Mouse (Mus musculus): ENCODE measurements around the gene Usp21.
"Not testable (repeated sequence)": the region's sequence is repeated elsewhere in the genome, so short reads cannot be mapped to it uniquely, and the experiment has no call there.

Gene Usp21

GRCm38 (mm10) chr1:171245353-171245752, 42.4 kb downstream of the Usp21 start:
- DNase-seq (ENCODE audit: low read depth, low spot score), result no peak

DNA sequence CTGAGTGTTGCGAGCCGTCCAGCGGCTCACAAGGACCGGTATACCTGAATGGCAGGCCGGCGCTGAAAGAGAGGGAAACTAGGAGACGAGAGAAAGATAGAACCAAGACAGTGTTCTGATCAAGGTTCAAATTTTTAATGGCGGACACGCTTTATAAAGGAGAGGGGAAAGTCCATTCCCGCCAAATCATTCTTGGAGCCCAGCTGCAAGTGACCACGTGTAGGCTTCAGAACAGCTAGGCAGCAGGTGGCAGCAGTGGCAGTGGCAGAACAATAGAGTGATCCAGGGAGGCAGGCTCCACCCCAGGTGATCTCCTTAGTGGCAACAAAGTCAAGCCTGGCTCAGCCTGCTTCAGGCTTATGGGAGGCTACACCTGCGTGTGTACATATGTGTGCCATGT, 45.8 kb downstream of the Usp21 start:
- not testable (repeated sequence) for DNase-seq (ENCODE audit: low read depth, low spot score)

DNA sequence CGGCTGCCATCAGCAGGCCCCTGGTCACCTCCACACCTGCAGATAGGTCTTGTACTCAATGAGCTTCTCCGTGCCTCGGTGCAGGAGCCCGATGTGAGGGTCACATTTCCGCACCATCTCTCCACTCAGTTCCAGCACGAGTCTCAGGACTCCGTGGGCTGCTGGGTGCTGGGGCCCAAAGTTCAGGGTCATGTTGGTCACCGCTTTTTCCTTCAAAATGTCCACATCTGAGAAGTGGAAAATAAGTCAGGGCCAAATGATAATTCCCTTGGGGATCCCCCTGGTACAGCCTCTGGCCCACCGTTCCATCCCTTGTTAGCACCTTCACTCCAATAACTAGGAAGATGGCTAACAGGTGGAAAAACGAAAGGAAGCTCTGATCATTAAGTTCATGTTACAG, 46.9 kb downstream of the Usp21 start:
- no peak for DNase-seq (ENCODE audit: low read depth, low spot score)

DNA sequence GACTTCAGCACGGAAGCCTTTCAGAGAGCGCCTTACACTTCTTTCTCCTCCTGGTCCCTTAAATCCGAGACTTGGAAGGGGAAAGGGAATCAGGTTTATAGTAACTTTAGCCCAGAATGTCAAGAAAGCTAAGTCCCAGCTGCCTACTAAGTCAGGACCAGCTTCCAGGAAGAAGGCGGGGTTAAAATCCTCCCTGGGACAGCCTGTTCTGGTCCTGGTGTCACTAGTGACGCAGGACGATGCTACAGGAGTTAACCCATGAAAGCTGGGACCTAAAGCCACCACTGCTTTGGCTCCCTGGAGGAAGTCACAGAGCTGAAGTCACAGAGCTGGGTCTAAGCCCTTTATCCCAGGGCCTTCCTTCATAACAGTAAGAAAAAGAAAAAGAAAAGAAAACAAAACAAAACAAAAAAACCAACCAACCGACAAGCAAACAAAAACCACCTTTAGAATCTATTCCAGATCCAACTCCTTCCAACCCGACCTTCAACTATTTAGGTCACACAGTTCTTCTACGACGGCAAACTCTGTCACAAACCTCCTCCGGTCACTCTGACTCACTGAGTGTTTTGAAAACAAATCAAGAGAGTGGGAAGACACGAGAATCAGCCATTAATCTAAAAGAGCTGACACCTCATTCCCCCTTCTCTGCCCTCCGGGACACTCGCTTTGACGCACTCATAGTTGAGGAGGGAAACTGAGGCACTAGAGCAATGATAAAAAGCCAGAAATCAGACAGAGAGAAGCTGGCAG, 47.6 kb downstream of the Usp21 start:
- DNase-seq (ENCODE audit: low read depth, low spot score), result no peak

- no peak for DNase-seq (ENCODE audit: low read depth, low spot score)
Measured at GRCm38 (mm10) chr1:171238463-171238862, 49.3 kb downstream of the Usp21 start.

- no peak for DNase-seq (ENCODE audit: low read depth, low spot score)
Measured at GRCm38 (mm10) chr1:171237438-171237837, 50.4 kb downstream of the Usp21 start.

DNA sequence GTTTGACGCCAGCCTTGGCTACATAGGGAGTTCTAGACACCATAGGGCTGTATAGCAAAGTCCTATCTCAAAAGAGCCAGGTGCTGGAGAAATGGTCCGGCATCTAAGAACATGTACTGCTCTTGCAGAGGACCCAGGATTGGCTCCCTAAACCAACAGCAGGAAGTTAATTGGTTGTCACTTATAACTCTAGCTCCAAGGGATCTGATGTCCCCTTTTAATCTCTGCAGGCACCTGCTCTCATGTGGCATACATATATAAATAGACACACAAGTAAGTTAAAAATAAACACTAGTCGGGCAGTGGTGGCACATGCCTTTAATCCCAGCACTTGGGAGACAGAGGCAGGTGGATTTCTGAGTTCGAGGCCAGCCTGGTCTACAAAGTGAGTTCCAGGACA, 52.0 kb downstream of the Usp21 start:
- no peak for DNase-seq (ENCODE audit: low read depth, low spot score)

DNA sequence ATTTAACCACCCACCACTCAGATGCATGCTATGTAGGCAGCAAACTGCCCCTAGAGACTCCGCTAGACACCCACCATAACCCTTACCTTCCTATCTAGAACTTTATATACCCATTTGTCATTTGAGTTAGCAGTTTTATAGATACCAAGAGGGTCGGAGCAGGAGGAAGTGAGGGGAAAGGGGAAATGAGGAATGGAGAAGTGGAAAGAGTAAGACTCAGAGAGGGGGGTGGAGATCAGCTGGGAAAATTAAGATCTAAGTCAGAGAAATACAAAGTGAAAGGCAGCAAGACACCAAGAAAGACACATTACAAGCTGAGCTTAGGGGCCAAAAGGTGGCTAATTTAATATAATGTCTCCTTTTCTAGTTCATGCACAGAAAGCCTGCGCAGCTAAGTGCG, 53.3 kb downstream of the Usp21 start:
- no peak for DNase-seq (ENCODE audit: low read depth, low spot score)

- DNase-seq (ENCODE audit: low read depth, low spot score), result no peak
Measured at GRCm38 (mm10) chr1:171234126-171234525, 53.7 kb downstream of the Usp21 start, which contains the start of gene Fcer1g. Gene Fcer1g (minus strand): TSS chr1:171234365.

- DNase-seq (ENCODE audit: low read depth, low spot score), result no peak
Measured at GRCm38 (mm10) chr1:171232800-171233730, 54.7 kb downstream of the Usp21 start.

DNA sequence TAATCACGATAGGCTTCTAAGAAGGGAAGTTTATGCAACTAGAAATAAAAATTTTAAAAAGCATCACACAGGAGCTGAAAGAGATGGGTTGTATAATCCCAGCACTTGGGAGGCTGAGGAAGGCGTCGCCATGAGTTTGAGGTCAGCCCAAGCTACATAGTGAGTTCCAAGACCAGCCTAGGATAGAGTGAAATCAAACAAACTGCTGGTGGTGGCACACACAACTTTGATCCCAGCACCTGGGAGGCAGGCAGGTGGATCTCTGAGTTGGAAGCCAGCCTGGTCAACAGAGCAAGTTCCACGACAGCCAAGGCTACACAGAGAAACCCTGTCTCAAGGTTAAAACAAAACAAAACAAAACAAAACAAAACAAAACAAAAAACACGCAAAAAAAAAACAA, 55.4 kb downstream of the Usp21 start:
- no peak for DNase-seq (ENCODE audit: low read depth, low spot score)
